Mouse (Mus musculus): ENCODE data around the gene Nanos3.

Gene Nanos3

DNA sequence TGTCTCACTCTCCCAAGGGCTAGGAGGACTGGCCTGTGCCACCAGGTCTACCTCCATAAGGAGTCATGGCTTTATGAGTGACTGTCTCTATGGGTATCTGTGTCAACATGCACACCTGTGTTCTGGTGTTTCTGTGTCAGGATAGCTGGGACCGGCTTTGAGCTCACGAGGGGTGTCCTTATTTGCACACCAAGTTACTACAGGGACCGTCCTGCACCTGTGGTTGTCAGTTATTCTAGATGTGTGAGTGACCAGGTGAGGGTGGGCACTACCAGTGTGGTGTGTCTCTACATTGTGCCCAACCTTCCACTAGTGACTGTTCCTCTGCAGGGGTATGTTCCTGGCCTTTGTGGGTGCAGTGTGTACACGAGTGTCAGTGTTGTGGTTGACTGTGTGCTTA, 2.2 kb downstream of the Nanos3 start:
- no peak for DNase-seq

DNA sequence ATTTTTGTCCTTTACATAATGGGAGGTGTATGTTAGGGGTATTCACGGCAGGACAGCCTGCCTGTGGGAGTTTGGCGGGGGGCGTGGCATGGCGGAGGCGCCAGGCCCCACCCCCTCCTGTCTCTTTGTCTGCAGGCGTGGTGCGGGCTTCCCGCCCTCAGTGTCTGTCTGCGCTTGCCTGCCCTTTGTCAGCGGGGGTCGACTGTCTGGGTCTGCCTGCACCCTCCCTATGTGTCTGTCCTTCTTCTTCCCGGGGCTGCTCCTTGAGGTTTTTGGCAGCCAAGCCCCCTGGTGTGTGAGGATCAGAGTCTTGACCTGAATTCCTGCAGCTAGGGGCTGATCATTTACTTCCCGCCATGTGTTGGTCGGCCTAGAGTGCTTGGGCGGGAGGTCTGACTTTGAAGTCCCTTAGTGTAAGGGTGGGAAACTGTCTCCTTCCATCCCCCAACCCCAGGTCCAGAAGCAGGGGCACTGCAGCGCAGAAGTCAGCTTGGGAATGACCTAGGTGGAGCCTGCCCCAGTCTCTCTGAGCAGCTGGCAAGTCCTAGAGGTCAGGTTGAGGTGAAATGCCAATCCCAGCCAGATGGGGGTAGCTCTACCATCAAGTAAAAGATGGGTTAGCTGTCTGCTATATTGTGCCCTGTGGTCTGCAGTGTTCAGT, 4.4 kb downstream of the Nanos3 start:
- no peak for DNase-seq

- no peak for DNase-seq
These were observed 5.1 kb downstream of the Nanos3 start for GRCm38 (mm10) chr8:84179946-84180345.

DNA sequence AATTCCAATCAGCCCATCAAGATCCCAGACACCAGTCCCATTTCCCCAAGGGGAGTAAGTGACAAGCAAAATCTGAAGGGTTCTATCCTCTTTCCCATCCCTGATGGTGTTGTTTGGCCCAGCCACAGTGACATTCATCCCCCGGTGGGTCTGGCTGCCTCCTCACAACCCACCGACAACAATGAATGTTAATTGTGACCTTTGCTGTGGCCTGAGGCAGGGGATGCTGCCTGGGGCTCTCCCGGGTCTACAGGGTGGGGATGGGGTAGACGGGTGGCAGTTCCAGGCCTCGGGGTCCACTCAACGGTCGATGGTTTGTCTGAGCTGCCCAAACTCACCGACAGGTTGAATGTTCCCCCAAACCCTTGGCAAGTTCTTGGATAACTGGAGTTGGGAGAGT, 6.4 kb downstream of the Nanos3 start:
- DNase-seq: no peak

GRCm38 (mm10) chr8:84177405-84177804, 7.6 kb downstream of the Nanos3 start:
- DNase-seq: no peak

GRCm38 (mm10) chr8:84176560-84176959, 8.5 kb downstream of the Nanos3 start:
- no peak for DNase-seq

DNA sequence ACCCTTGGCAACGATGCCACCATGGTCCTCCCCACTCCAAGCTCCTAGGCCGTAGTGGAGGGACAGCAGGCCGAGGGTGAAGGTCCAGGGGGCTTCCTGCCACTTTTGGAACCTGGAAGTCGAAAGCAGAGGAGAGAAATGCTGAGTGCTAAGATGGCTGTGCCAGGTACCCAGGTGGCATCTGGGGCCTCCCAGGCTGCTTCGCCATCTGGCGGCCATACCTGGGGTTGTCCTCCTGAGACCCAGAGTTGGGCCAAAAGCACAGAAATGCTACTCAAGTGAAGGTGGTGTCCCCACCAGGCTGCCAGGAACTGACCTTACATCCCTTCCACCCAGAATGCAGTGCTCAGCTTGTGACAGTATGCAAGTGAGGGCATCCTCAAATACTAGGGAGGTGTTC, 11.2 kb downstream of the Nanos3 start:
- peak; percentile 84 to 87 for DNase-seq

DNA sequence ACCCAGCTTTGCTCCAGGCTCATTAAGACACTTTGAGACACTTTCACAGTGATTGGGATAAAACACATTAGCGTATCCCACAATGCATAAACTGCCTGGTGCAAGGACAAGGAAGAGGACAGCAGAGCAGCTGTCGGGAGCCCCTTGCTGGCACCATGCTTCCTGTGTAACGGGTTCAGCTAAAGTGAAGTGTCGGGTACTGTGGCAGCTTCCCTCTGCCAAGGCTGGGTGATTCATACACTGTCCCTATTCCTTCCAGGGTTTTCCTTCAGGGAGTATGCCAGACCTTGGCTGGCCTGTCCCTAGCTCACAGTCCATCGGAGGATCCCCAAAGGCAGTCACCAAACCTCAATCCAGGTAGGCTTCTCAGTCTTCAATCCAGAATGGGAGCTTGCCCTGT, 14.9 kb downstream of the Nanos3 start:
- peak in 1 of 2 experiments; percentile 44 for DNase-seq

- DNase-seq: no peak
These were observed 17.3 kb downstream of the Nanos3 start for GRCm38 (mm10) chr8:84167696-84168095.

- DNase-seq: no peak
These were observed 27.4 kb downstream of the Nanos3 start for GRCm38 (mm10) chr8:84157620-84158019.

GRCm38 (mm10) chr8:84149181-84149580, 35.8 kb downstream of the Nanos3 start:
- no peak for DNase-seq

DNA sequence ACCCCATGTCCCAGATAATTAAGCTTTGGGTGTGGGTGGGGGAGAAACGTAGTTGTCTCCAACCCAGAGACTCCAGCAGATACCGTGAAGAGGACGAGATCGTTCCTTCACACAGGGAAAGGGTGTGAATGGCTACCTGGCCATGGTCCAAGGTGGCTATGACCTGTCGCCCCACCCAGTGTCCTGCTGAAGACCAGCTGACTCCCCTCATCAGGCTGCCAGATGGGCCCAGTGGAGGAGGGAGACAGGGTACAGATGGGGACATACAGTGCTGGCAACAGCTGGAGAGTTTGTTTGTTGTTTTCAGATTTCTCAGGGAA, 36.5 kb downstream of the Nanos3 start:
- DNase-seq: peak in 1 of 2 experiments; percentile 41

DNA sequence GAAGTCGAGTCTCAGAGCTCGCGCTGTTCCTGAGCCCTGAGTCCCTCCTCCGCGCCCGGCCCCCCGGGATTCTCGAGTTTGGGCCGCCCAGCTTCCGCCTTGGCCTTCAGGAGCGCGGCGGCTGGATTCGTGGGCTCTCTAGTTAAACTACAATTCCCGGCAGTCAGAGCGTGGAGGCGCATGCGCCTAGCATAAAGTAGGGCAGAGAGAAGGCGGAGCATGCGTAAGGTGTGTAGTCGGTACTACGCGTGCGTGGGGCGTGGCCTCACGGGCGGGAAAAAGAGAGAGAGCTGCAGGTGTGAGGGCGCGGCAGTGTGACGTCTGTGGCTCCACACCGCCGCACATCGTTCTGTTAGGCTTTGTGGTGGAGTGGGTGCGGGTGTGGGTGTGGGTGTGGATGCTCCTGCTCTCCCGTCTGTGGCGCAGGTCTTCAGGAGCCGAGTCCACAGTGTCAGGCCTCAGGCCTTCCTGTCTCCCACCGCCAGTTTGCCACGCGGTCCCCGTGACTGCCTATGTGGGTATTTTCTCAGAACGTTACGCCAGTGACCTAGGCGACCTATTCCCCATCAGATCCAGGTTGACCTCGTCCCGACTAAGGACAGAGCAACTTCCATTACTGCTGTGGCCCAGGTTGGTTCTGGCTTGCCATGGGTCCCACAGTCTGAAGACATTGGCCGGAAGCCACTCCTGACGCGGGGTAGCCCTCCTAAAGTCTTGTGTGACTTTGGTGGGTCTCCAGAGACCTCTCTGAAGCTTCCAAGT, 37.1 kb downstream of the Nanos3 start, which contains the start of the genes Cc2d1a and 4930432K21Rik:
Gene Cc2d1a, minus strand, starts transcription at position 168 of the 762 bp plus-strand sequence.
Gene 4930432K21Rik, plus strand, starts transcription at position 257 of the 762 bp plus-strand sequence.
- DNase-seq: peak; percentile 94 to 97

GRCm38 (mm10) chr8:84147324-84147766, 37.7 kb downstream of the Nanos3 start:
- DNase-seq: peak in 1 of 2 experiments; percentile 67

DNA sequence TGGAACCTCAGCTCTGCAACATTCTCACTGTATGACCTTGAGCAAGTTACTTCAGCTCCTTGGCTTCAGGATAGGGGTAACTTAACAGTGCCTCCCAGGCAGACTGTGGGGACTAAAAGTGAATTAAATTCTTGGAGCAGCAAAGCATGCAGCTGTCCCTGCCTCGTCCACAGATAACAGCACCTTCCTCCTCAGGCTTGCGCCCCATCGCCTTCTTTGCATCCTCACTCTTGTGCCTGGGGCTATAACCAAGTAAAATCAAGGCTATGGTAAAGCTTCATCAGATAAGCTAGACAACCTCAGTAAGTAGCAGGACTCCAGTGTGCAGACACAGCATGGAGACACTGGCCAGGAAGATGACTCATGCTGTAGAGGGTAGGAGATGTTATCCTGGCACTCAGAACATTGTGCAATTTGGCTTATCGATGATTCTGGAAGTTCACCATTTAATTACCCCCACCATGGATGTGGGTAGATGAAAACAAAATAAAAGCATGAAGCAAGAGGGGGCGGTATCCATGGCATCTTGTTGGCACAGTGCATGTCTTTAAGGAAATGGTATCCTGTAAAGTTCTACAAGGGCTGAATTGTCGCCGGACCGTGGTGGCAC, 40.3 kb downstream of the Nanos3 start:
- no peak for DNase-seq

DNA sequence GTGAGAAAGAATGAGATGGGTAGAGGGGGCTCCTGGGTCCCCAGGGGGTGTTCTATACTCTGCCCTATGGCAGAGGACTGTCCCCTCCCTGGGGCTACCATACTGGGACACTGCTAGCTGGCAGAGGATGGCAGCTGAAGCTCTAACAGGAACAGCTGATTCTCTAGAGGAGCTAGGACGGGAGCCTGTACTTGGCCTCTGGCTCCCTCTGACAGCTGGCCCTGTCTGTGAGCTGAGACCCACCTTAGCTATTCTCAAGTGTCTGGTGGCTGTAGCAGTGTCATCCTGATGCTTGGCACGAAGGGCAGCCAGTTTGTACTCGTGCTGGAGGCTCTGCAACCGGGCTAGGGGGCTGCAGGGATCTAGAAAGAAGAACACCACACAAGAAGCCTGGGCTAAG, 44.2 kb downstream of the Nanos3 start:
- DNase-seq: no peak

GRCm38 (mm10) chr8:84137848-84138247, 47.2 kb downstream of the Nanos3 start:
- no peak for DNase-seq

- DNase-seq: no peak
These were observed 52.8 kb downstream of the Nanos3 start for GRCm38 (mm10) chr8:84132225-84132624.

GRCm38 (mm10) chr8:84130806-84131205, 54.2 kb downstream of the Nanos3 start:
- peak; percentile 83 to 86 for DNase-seq

DNA sequence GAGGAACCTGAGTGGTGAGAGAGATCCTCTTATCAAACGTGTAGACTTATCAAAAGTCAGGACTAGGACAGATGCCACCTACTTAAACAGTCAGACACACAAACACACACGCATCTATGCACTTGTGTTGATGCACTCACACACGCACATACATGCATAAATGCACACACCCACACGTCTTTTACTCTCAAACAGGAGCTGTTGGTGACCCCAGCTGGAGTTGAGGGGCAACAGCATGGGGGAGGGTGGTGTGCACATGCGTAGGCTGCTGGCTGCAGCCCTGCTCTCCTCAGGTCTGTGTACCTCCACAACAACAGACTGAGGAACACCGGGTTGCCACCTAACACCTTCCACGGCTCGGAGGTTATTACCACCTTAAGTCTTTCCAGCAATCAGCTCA, 56.7 kb downstream of the Nanos3 start:
- DNase-seq: no peak

- DNase-seq: no peak
These were observed 57.7 kb downstream of the Nanos3 start for GRCm38 (mm10) chr8:84127202-84127901.

- no peak for DNase-seq
These were observed 58.3 kb downstream of the Nanos3 start for GRCm38 (mm10) chr8:84126742-84127141.

DNA sequence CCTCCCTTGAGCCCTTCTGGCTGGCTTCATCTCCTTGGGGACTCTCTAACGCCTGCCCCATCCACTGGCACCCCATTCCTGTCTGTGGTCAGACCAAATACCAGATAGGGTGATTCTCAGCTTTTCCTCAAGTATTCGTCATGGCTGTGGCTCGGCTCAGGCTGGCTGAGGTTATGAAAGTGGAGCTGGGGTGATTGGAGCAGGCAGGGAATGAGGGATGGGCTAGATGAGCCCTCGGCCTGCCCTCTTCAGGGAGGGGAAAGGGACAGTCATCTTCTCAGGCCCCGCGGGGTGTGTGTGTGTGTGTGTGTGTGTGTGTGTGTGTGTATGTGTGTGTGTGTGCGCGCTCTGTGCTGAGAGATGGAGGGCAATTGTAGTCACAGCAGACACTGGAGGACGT, 59.4 kb downstream of the Nanos3 start, which contains the start of gene Podnl1:
Gene Podnl1, plus strand, starts transcription at position 334 of the 400 bp plus-strand sequence.
- DNase-seq: no peak

Measured in cerebellum, postnatal 25 days (tissue).